Mouse (Mus musculus): Measurements from ENCODE around the gene 8030474K03Rik. TPM values are rescaled to one million over a fixed set of nuclear protein-coding genes. Genes with fewer than 3 reads are reported as not detected.
A peak's percentile ranks its signal among the peaks of the same experiment; 100 is the strongest.
"Not testable (repeated sequence)": the region's sequence is repeated elsewhere in the genome, so short reads cannot be mapped to it uniquely, and the experiment has no call there.

The 8030474K03Rik gene
- under 1 TPM in 1 of 3 experiments, not detected in 2; 0.94 TPM for polyA plus RNA-seq (2017; shearing (Covaris generic))

DNA sequence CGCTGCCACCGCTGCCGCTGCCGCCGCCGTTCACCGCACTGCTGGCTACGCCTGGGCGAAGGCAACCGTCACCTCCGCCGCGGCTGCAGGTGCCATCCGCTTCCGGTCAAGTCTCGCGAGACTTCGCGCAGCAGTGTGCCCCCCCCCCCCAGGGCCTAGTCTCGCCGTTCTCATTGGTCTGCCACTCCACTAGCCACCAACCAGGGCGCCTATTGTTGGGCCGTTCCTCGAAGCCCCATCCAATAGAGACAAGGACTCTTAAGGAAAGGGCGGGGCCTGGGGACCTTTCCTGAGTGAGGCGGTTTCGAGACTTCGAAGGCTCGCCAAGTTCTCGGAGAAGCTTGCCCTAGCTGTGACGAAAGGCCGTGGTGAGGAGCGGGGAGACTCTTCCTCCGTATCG is at the start of gene 8030474K03Rik, which contains the start of gene Gm4779:
Gene 8030474K03Rik (plus strand): TSS at position 315 of the 400 bp plus-strand sequence.
Gene Gm4779 (minus strand): TSS at position 82 of the 400 bp plus-strand sequence.
- no peak for ATAC-seq

DNA sequence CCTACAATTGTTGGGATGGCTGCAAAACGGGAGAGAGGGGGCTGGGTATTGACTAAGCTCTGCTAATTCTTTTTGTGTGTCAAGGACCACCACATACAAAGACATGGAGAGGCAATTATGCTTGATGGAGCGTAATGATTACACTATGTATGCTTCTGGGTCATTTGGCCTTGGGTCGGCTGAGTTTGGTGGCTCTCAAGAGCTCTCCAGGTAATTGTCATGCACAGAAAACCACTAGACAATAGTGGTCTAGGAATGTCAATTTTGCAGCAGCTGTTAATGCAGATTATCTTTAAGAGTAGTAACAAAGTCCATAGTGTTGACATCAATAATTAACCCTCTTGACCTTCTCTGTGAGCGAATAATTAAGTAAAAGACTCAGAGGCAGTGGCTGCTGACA is 44.3 kb upstream of the 8030474K03Rik start:
- no peak for ATAC-seq

GRCm38 (mm10) chrX:101754478-101754877 is 40.0 kb upstream of the 8030474K03Rik start:
- ATAC-seq, result peak; percentile 54

- ATAC-seq, result peak; percentile 20
Observed at GRCm38 (mm10) chrX:101764621-101765020, 29.8 kb upstream of the 8030474K03Rik start.

DNA sequence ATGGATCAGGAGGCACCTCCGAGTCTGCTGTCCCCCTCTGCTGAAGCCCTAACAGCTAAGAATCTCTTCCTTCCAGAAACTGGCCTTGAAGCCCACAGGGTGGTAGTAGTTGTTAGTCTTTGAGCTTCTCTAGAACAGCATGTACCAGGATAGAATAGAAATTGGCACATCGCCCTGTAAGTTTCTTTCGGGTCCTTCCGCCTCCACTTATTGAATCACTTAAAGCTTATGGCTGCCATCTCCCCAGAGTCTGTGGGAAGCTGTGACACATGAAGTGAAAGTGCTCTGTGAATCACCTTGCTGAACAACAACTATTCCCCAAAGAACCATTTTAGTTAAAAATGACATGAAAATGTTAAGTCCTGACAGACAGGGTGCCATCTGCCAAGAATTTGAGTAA is 29.3 kb upstream of the 8030474K03Rik start:
- no peak for ATAC-seq

- ATAC-seq, result peak; percentile 66
Observed at GRCm38 (mm10) chrX:101767280-101767679, 27.2 kb upstream of the 8030474K03Rik start.

- ATAC-seq, result no peak
Observed at GRCm38 (mm10) chrX:101769478-101769877, 25.0 kb upstream of the 8030474K03Rik start.

DNA sequence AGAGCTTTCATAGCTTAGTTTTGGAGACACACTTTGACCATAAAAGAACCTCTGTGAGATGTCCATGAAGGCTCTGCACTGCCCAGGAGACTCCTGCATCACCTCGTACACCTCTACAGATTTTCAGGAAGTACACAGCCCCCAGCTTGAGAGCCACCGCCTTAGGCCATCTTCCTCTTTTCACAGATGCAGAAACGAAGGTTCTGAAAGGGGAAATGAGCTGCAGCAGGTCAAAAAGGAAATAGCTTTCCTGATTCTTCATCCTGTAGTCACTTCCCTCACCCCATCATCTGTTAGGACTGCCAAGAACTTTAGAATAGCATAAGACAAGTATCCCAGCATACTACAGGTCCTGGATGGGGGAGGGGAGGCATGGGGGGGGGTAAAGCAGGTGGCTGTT is 24.1 kb upstream of the 8030474K03Rik start:
- no peak for ATAC-seq

GRCm38 (mm10) chrX:101772035-101772434 is 22.4 kb upstream of the 8030474K03Rik start:
- ATAC-seq, result peak; percentile 41

GRCm38 (mm10) chrX:101791551-101791950 is 2.9 kb upstream of the 8030474K03Rik start:
- ATAC-seq, result peak; percentile 48

GRCm38 (mm10) chrX:101805512-101805911 is 11.1 kb downstream of the 8030474K03Rik start:
- ATAC-seq, result no peak

DNA sequence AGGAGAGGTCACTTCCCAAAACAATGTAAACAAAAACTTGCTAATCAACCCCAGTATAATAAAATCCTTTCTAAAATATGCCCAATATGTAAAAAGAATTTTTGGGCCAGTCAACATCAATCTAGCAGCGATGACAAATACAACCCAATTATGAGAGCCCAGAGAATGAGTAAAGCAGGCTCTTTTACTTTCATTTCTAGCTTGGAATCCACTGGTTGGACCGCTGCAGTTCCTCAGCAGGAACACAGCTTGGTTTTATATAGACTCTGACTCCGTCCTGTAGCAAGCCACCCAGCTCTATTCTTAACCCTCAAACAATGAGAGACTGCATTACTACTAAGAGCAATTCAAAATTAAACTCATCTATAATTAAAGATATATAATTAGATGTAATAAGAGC is 17.3 kb downstream of the 8030474K03Rik start:
- peak; percentile 69 for ATAC-seq

DNA sequence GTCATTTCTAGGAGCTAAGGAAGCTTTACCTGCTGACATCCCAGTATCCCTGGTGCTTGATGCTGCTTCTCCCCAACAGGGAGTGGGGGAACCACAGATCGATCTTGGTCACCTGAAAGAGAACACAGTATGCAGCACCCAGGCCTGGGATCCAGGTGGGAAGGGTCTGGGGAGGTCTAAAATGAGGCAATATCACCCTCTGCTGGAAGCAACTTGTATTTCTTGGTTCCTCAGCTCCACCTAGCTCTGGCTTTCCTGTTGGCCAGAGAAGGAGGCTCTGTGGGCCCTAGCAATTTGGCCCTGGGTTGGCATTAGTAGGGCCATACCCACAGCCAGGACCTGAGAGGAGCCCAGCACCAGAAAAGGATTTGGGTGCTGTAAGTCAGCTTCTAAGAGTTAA is 24.7 kb downstream of the 8030474K03Rik start:
- no peak for ATAC-seq

- ATAC-seq, result not testable (repeated sequence)
Observed at GRCm38 (mm10) chrX:101819980-101820379, 25.5 kb downstream of the 8030474K03Rik start.

DNA sequence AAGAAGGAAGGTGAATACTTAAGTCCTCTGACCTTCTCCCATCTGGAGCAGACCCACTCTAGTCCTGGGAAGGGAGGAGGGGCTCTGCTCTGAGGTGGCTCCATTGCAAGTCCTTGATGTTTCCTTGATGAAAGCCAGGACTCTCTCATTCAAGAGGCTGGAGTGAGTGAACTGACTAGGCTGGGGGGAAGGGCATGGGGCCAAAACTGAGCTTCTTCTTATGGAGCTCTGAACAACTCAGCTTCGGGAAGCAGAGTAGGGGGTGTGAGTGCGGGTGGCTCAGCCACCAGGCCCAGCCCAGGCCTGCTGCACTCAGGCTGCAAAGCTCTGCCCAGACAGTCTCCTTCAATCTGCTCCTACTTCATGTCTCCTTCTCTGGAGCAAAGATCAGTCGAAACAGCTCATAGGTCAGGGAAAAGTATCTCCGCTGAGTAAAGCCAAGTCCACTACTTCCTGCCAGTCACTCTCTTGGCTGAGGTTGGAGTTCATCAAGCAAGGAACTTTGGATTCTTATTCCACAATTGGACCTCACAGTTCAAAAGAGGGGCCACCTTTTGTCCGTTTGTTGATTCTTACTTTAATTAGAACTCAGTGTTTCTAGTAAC is 52.8 kb downstream of the 8030474K03Rik start:
- no peak for ATAC-seq

Other genes starting within 250 kb of the 8030474K03Rik start
- 100 to 1,000 TPM; 153 to 224 (median 174) TPM for gene Ogt, start 154.6 kb upstream of the 8030474K03Rik start, polyA plus RNA-seq (2017; shearing (Covaris generic))
- 100 to 1,000 TPM; 176 to 419 (median 200) TPM for gene Cxcr3, start 60.4 kb upstream of the 8030474K03Rik start, polyA plus RNA-seq (2017; shearing (Covaris generic))
- under 1 TPM in 1 of 3 experiments, not detected in 2; 0.74 TPM for gene Gm4779, start 233 bp upstream of the 8030474K03Rik start, polyA plus RNA-seq (2017; shearing (Covaris generic))
- 1 to 10 TPM; 1.3 to 6.6 (median 1.5) TPM for gene Nhsl2, start 54.7 kb downstream of the 8030474K03Rik start, polyA plus RNA-seq (2017; shearing (Covaris generic))

All from inflammation-experienced regulatory T-cells, adult 6 months (primary cell).